12 mouse cellular contexts compared by ENCODE assay signal in the genomic region with DNA sequence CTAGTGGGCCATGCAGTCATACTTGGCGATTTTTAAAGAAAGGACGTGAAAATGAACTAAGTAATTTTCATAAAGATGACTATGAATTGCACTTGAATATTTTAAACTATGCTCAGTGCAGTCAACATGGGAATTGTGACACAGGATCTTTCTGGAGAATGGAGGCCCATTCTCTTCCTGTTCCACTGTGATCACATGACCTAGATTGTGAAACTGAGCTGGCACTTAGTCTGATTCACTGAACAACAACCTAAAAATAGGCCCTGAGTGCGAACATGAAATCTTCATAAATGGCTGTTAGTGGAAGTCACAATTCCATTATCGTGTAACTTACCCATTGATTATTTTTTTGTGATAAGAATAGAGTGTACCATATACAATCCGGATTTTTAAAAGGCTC.
"Had no signal": no experiment of that assay in that cellular context is flagged by ENCODE, and none has a peak within 500 bp of the region (broad histone marks: within the 10 kb centered on the region; RNA-seq: fewer than 3 reads in every experiment).

No protein-coding gene starts in this region.

- DNase-seq: kidney, postnatal 14 days; layer of hippocampus, postnatal 36 days; left cerebral cortex, postnatal 4 days; lung, adult 18-20 months; right cerebral cortex, adult 18-20 months; right cerebral cortex, postnatal 25 days; thymus, postnatal 36 days had no signal

- H3K27me3 ChIP-seq: kidney, embryonic 15.5 days; limb, embryonic 13.5 days; midbrain, embryonic 12.5 days; neural tube, embryonic 15.5 days had no signal

- H3K9me3 ChIP-seq: kidney, embryonic 15.5 days; limb, embryonic 13.5 days; midbrain, embryonic 12.5 days; neural tube, embryonic 15.5 days had no signal

- H3K36me3 ChIP-seq: kidney, embryonic 15.5 days; limb, embryonic 13.5 days; midbrain, embryonic 12.5 days; neural tube, embryonic 15.5 days had no signal

- H3K4me2 ChIP-seq: kidney, embryonic 15.5 days; limb, embryonic 13.5 days; midbrain, embryonic 12.5 days; neural tube, embryonic 15.5 days had no signal

- H3K27ac ChIP-seq: kidney, embryonic 15.5 days; limb, embryonic 13.5 days; liver, embryonic 14.5 days; midbrain, embryonic 12.5 days; neural tube, embryonic 15.5 days had no signal

- H3K4me3 ChIP-seq: kidney, embryonic 15.5 days; limb, embryonic 13.5 days; midbrain, embryonic 12.5 days; neural tube, embryonic 15.5 days had no signal

- H3K9ac ChIP-seq: kidney, embryonic 15.5 days; limb, embryonic 13.5 days; liver, embryonic 14.5 days; midbrain, embryonic 12.5 days; neural tube, embryonic 15.5 days had no signal

- H3K4me1 ChIP-seq: kidney, embryonic 15.5 days; limb, embryonic 13.5 days; midbrain, embryonic 12.5 days; neural tube, embryonic 15.5 days had no signal
